In the genomic region with DNA sequence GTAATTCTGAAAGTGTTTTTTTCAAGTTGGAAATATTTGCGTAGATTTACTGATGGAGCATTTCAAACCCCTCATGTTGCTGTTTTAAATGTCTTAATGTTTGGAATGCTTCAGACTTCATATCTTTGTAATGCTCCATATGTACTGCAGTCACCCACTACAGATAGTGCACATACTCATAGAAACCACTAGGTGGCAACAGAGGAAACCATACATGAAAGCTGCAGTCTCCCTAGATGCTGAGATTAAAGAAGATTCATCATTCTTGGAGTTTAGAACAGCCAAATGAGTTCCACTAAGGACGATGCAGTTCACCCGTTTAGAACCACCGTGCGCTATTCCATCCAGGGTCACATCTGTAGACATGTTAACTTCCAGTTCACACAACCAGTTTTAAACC, we compare ENCODE assay signal across 9 mouse cellular contexts. TPM values are rescaled to one million over a fixed set of nuclear protein-coding genes. Genes with fewer than 3 reads are reported as not detected.
DNase-seq lines count a peak whose midpoint lies in the region; ATAC-seq lines count a peak whose summit lies in the region.
"Had no signal": no experiment of that assay in that cellular context is flagged by ENCODE, and none has a peak within 500 bp of the region (broad histone marks: within the 10 kb centered on the region; RNA-seq: fewer than 3 reads in every experiment).

No protein-coding gene starts in this region.

- DNase-seq in frontal cortex, postnatal 25 days (ENCODE audit: low spot score in 2 of 2) = no peak
- peak; percentile 85 for DNase-seq in midbrain, embryonic 11.5 days (ENCODE audit: low spot score, missing footprints)
- DNase-seq in midbrain, embryonic 10.5 days (ENCODE audit: low spot score) = no peak
- DNase-seq in skeletal muscle tissue, adult 2 months (ENCODE audit: low read depth, low spot score) = peak; percentile 37
- DNase-seq in cerebellum, adult 9-11 months = no peak

- no peak overlapping the region for H3K9ac ChIP-seq in midbrain, embryonic 11.5 days (ENCODE audit: low read length)
- no peak overlapping the region for H3K9ac ChIP-seq in embryonic facial prominence, embryonic 13.5 days
- H3K9ac ChIP-seq in limb, embryonic 13.5 days = no peak overlapping the region
- H3K9ac ChIP-seq: stomach, embryonic 15.5 days had no signal

- H3K4me1 ChIP-seq in midbrain, embryonic 11.5 days (ENCODE audit: control insufficient read depth, insufficient read depth, low read length) = no peaks in the 10 kb centered on the region
- H3K4me1 ChIP-seq in midbrain, embryonic 10.5 days = peaks cover 9% of the 10 kb centered on the region; the same call in 1 of the 2 replicates
- H3K4me1 ChIP-seq in embryonic facial prominence, embryonic 13.5 days = 0 out of 2 replicates have a peak, but pooled peaks cover 6% of the 10 kb centered on the region
- peaks cover 5% of the 10 kb centered on the region for H3K4me1 ChIP-seq in limb, embryonic 13.5 days
- H3K4me1 ChIP-seq: stomach, embryonic 15.5 days had no signal

- no peaks in the 10 kb centered on the region for H3K36me3 ChIP-seq in midbrain, embryonic 11.5 days (ENCODE audit: control insufficient read depth, insufficient read depth, low read length)
- H3K36me3 ChIP-seq in midbrain, embryonic 10.5 days = no peaks in the 10 kb centered on the region
- H3K36me3 ChIP-seq in embryonic facial prominence, embryonic 13.5 days = no peaks in the 10 kb centered on the region
- H3K36me3 ChIP-seq in limb, embryonic 13.5 days = no peaks in the 10 kb centered on the region
- H3K36me3 ChIP-seq: stomach, embryonic 15.5 days had no signal

- no peaks in the 10 kb centered on the region for H3K27me3 ChIP-seq in midbrain, embryonic 11.5 days (ENCODE audit: control insufficient read depth, insufficient read depth, low read length)
- no peaks in the 10 kb centered on the region for H3K27me3 ChIP-seq in midbrain, embryonic 10.5 days (ENCODE audit: low read depth, poor library complexity, severe bottlenecking)
- H3K27me3 ChIP-seq in embryonic facial prominence, embryonic 13.5 days = no peaks in the 10 kb centered on the region
- no peaks in the 10 kb centered on the region for H3K27me3 ChIP-seq in limb, embryonic 13.5 days
- H3K27me3 ChIP-seq: stomach, embryonic 15.5 days had no signal

- H3K4me3 ChIP-seq in midbrain, embryonic 11.5 days (ENCODE audit: low read depth, low read length) = no peak overlapping the region
- H3K4me3 ChIP-seq in midbrain, embryonic 10.5 days = no peak overlapping the region
- no peak overlapping the region for H3K4me3 ChIP-seq in embryonic facial prominence, embryonic 13.5 days
- H3K4me3 ChIP-seq in limb, embryonic 13.5 days = no peak overlapping the region
- H3K4me3 ChIP-seq: stomach, embryonic 15.5 days had no signal

- no peaks in the 10 kb centered on the region for H3K9me3 ChIP-seq in midbrain, embryonic 11.5 days (ENCODE audit: control insufficient read depth, low read length)
- no peaks in the 10 kb centered on the region for H3K9me3 ChIP-seq in midbrain, embryonic 10.5 days (replicated peaks)
- no peaks in the 10 kb centered on the region for H3K9me3 ChIP-seq in embryonic facial prominence, embryonic 13.5 days
- H3K9me3 ChIP-seq in limb, embryonic 13.5 days = no peaks in the 10 kb centered on the region
- H3K9me3 ChIP-seq: stomach, embryonic 15.5 days had no signal

- ATAC-seq in frontal cortex, adult (ENCODE audit: low TSS enrichment) = peak; percentile 97
- peak; percentile 75 for ATAC-seq in midbrain, embryonic 11.5 days (ENCODE audit: low FRiP score)
- ATAC-seq in embryonic facial prominence, embryonic 13.5 days (ENCODE audit: insufficient number of reproducible peaks, insufficient read depth, low FRiP score, low TSS enrichment, low read depth) = no peak
- ATAC-seq in limb, embryonic 13.5 days (ENCODE audit: low FRiP score, low read depth) = peak; percentile 48; the same call in 1 of the 2 replicates

- H3K27ac ChIP-seq in midbrain, embryonic 11.5 days (ENCODE audit: low read depth, low read length) = no peak overlapping the region
- H3K27ac ChIP-seq in midbrain, embryonic 10.5 days (replicated peaks) = no peak overlapping the region
- no peak overlapping the region for H3K27ac ChIP-seq in embryonic facial prominence, embryonic 13.5 days
- no peak overlapping the region for H3K27ac ChIP-seq in limb, embryonic 13.5 days
- H3K27ac ChIP-seq: stomach, embryonic 15.5 days had no signal

- H3K4me2 ChIP-seq in midbrain, embryonic 11.5 days = no peak overlapping the region
- peak overlapping the region; percentile 22 for H3K4me2 ChIP-seq in embryonic facial prominence, embryonic 13.5 days
- H3K4me2 ChIP-seq in limb, embryonic 13.5 days (replicated peaks) = peak overlapping the region; percentile 27; the same call in 1 of the 2 replicates
- H3K4me2 ChIP-seq: stomach, embryonic 15.5 days had no signal

- WGBS in midbrain, embryonic 11.5 days = 16% methylated on average over 5 of the region's 5 CpGs
- 28% methylated on average over 5 of the region's 5 CpGs for WGBS in midbrain, embryonic 10.5 days
- 13% methylated on average over 5 of the region's 5 CpGs for WGBS in embryonic facial prominence, embryonic 13.5 days
- WGBS in limb, embryonic 13.5 days = 13% methylated on average over 5 of the region's 5 CpGs

RNA-seq across cellular contexts. Expression of a gene that starts 0.8 kb away (rescaled TPM):
- polyA plus RNA-seq in midbrain, embryonic 11.5 days (2014; fragmentation: Nextera tagmentation; extraction: Ambion mirVana) = not detected in 2 replicates
- not detected in 2 replicates for polyA plus RNA-seq in midbrain, embryonic 10.5 days (2016; fragmentation: Nextera tagmentation; extraction: Ambion mirVana)
- polyA plus RNA-seq in embryonic facial prominence, embryonic 13.5 days (2015; fragmentation: Nextera tagmentation; extraction: Ambion mirVana) = not detected in 2 replicates
- polyA plus RNA-seq in limb, embryonic 13.5 days (2015; fragmentation: Nextera tagmentation; extraction: Ambion mirVana) = not detected in 2 replicates
- polyA plus RNA-seq: stomach, embryonic 15.5 days had no signal

RNA-seq across cellular contexts. Expression of a gene that starts 7.5 kb away (rescaled TPM):
- polyA plus RNA-seq in midbrain, embryonic 11.5 days (2014; fragmentation: Nextera tagmentation; extraction: Ambion mirVana) = not detected in 2 replicates
- polyA plus RNA-seq in midbrain, embryonic 10.5 days (2016; fragmentation: Nextera tagmentation; extraction: Ambion mirVana) = not detected in 2 replicates
- polyA plus RNA-seq in embryonic facial prominence, embryonic 13.5 days (2015; fragmentation: Nextera tagmentation; extraction: Ambion mirVana) = 0.07 TPM in 1 of 2 replicates, not detected in the other
- 0.06 TPM in 1 of 2 replicates, not detected in the other for polyA plus RNA-seq in limb, embryonic 13.5 days (2015; fragmentation: Nextera tagmentation; extraction: Ambion mirVana)
- polyA plus RNA-seq: stomach, embryonic 15.5 days had no signal

RNA-seq across cellular contexts. Expression of a gene that starts 17.2 kb away (rescaled TPM):
- 164 and 171 TPM in 2 replicates for polyA plus RNA-seq in midbrain, embryonic 11.5 days (2014; fragmentation: Nextera tagmentation; extraction: Ambion mirVana)
- polyA plus RNA-seq in midbrain, embryonic 10.5 days (2016; fragmentation: Nextera tagmentation; extraction: Ambion mirVana) = 134 and 154 TPM in 2 replicates
- 149 and 153 TPM in 2 replicates for polyA plus RNA-seq in embryonic facial prominence, embryonic 13.5 days (2015; fragmentation: Nextera tagmentation; extraction: Ambion mirVana)
- polyA plus RNA-seq in limb, embryonic 13.5 days (2015; fragmentation: Nextera tagmentation; extraction: Ambion mirVana) = 146 and 152 TPM in 2 replicates

RNA-seq across cellular contexts. Expression of a gene that starts 59.7 kb away (rescaled TPM):
- 0.37 and 0.44 TPM in 2 replicates for polyA plus RNA-seq in midbrain, embryonic 11.5 days (2014; fragmentation: Nextera tagmentation; extraction: Ambion mirVana)
- polyA plus RNA-seq in midbrain, embryonic 10.5 days (2016; fragmentation: Nextera tagmentation; extraction: Ambion mirVana) = 0.10 and 0.17 TPM in 2 replicates
- 0.62 and 0.86 TPM in 2 replicates for polyA plus RNA-seq in embryonic facial prominence, embryonic 13.5 days (2015; fragmentation: Nextera tagmentation; extraction: Ambion mirVana)
- 0.45 and 0.51 TPM in 2 replicates for polyA plus RNA-seq in limb, embryonic 13.5 days (2015; fragmentation: Nextera tagmentation; extraction: Ambion mirVana)

Comparison
In these comparisons a context has a peak if more than half of its experiments do, and no peak if none do; other contexts are left out.
1. DNase-seq: peak in midbrain, embryonic 11.5 days (single experiment) and skeletal muscle tissue, adult 2 months (single experiment); none in frontal cortex, postnatal 25 days (0 of 2), midbrain, embryonic 10.5 days (single experiment) and cerebellum, adult 9-11 months (single experiment).